Comparison of ENCODE assay signal across 17 mouse cellular contexts in the genomic region with DNA sequence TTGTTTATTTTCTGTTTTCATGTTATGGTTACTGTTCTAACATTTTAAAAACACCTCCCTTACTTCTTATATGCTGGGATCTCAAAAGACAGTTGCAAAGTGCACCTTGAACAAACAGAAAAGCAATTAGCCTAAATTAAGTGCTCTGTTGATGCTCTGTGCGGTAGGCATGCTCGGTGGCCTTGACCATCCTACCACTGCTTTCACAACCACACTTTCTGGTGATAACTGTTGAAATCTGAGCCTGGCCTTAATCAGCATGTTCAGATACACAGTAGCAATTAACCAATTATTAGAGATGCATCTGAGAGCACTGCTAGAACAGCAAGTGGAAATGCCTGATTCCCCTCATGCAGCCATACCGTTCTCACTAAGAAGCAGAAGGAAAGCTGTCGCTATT.
"Had no signal": no experiment of that assay in that cellular context is flagged by ENCODE, and none has a peak within 500 bp of the region (broad histone marks: within the 10 kb centered on the region; RNA-seq: fewer than 3 reads in every experiment).

No protein-coding gene starts in this region.

- H3K9me3 ChIP-seq: liver, embryonic 15.5 days; midbrain, embryonic 10.5 days; midbrain, embryonic 12.5 days; neural tube, embryonic 13.5 days; neural tube, embryonic 15.5 days; stomach, embryonic 15.5 days had no signal

- H3K9ac ChIP-seq: liver, embryonic 15.5 days; lung, embryonic 14.5 days; midbrain, embryonic 12.5 days; neural tube, embryonic 13.5 days; neural tube, embryonic 15.5 days; stomach, embryonic 15.5 days had no signal

- H3K4me3 ChIP-seq: liver, embryonic 15.5 days; midbrain, embryonic 10.5 days; midbrain, embryonic 12.5 days; myocyte; neural tube, embryonic 13.5 days; neural tube, embryonic 15.5 days; stomach, embryonic 15.5 days had no signal

- H3K4me1 ChIP-seq: midbrain, embryonic 10.5 days; midbrain, embryonic 12.5 days had no signal

- DNase-seq: lung, adult 18-20 months; lung, embryonic 14.5 days; lung, postnatal 10 days; lung, postnatal 4 days; midbrain, embryonic 14.5 days; right cerebral cortex, postnatal 14 days; thymus, adult 2 months; thymus, postnatal 25 days; thymus, postnatal 4 days had no signal

- H3K27ac ChIP-seq: liver, embryonic 15.5 days; midbrain, embryonic 10.5 days; midbrain, embryonic 12.5 days; neural tube, embryonic 13.5 days; neural tube, embryonic 15.5 days; stomach, embryonic 15.5 days; stomach, postnatal 0 days had no signal

- H3K27me3 ChIP-seq: liver, embryonic 15.5 days; midbrain, embryonic 12.5 days; neural tube, embryonic 13.5 days; neural tube, embryonic 15.5 days; stomach, embryonic 15.5 days had no signal

- H3K4me2 ChIP-seq: liver, embryonic 15.5 days; lung, embryonic 14.5 days; midbrain, embryonic 12.5 days; neural tube, embryonic 13.5 days; neural tube, embryonic 15.5 days; stomach, embryonic 15.5 days had no signal
